ENCODE assay signal across 9 mouse cellular contexts in genomic region chr1:37448361-37449095, GRCm38 (mm10). TPM values are rescaled to one million over a fixed set of nuclear protein-coding genes. Genes with fewer than 3 reads are reported as not detected.
A peak's percentile ranks its signal among the peaks of the same experiment; 100 is the strongest.
DNase-seq lines count a peak whose midpoint lies in the region; ATAC-seq and TF ChIP-seq lines count a peak whose summit lies in the region.
"Had no signal": no experiment of that assay in that cellular context is flagged by ENCODE, and none has a peak within 500 bp of the region (broad histone marks: within the 10 kb centered on the region; RNA-seq: fewer than 3 reads in every experiment).

No protein-coding gene starts in this region.

- no peak for TF ChIP-seq POLR2A in brain, embryonic 14.5 days (IDR thresholded peaks at IDR 0.05; ENCODE audit: borderline replicate concordance, extremely low read depth, insufficient read depth, insufficient read length, poor library complexity, severe bottlenecking)

- no peak overlapping the region for H3K4me3 ChIP-seq in forebrain, embryonic 14.5 days (ENCODE audit: low read depth, low read length)
- no peak overlapping the region for H3K4me3 ChIP-seq in forebrain, embryonic 12.5 days (replicated peaks)
- no peak overlapping the region for H3K4me3 ChIP-seq in neural tube, embryonic 15.5 days (replicated peaks)
- H3K4me3 ChIP-seq: neural tube, embryonic 12.5 days had no signal

- no peaks in the 10 kb centered on the region for H3K9me3 ChIP-seq in forebrain, embryonic 14.5 days (replicated peaks; ENCODE audit: control insufficient read depth, low read length)
- no peaks in the 10 kb centered on the region for H3K9me3 ChIP-seq in forebrain, embryonic 12.5 days
- no peaks in the 10 kb centered on the region for H3K9me3 ChIP-seq in neural tube, embryonic 15.5 days (replicated peaks)
- H3K9me3 ChIP-seq: neural tube, embryonic 12.5 days had no signal

- H3K4me2 ChIP-seq in forebrain, embryonic 14.5 days (ENCODE audit: low read length): no peak overlapping the region
- no peak overlapping the region for H3K4me2 ChIP-seq in forebrain, embryonic 12.5 days
- no peak overlapping the region for H3K4me2 ChIP-seq in neural tube, embryonic 15.5 days
- H3K4me2 ChIP-seq: neural tube, embryonic 12.5 days had no signal

- peak; percentile 57; the same call in 1 of the 2 replicates for TF ChIP-seq CTCF in brain, embryonic 14.5 days (IDR thresholded peaks at IDR 0.05; ENCODE audit: borderline replicate concordance, extremely low read depth, insufficient read depth, insufficient read length)

- no peak overlapping the region for H3K9ac ChIP-seq in forebrain, embryonic 14.5 days (ENCODE audit: low read length)
- no peak overlapping the region for H3K9ac ChIP-seq in forebrain, embryonic 12.5 days
- no peak overlapping the region for H3K9ac ChIP-seq in neural tube, embryonic 15.5 days (replicated peaks)
- H3K9ac ChIP-seq: neural tube, embryonic 12.5 days had no signal

- 0 out of 2 replicates have a peak, but pooled peaks cover 9% of the 10 kb centered on the region for H3K36me3 ChIP-seq in forebrain, embryonic 14.5 days (ENCODE audit: control insufficient read depth, insufficient read depth, low read length)
- H3K36me3 ChIP-seq in forebrain, embryonic 12.5 days (replicated peaks): peaks cover 5% of the 10 kb centered on the region; the same call in 1 of the 2 replicates
- peaks cover 37% of the 10 kb centered on the region for H3K36me3 ChIP-seq in neural tube, embryonic 15.5 days

- 84% methylated on average over 10 of the region's 10 CpGs for WGBS in forebrain, embryonic 14.5 days
- WGBS in forebrain, embryonic 12.5 days: 82% methylated on average over 10 of the region's 10 CpGs
- WGBS in neural tube, embryonic 15.5 days: 80% methylated on average over 10 of the region's 10 CpGs

- intact Hi-C loops in heart, postnatal 36 days (cut with DNase I): loop anchor here (2.0 kb wide), 1 partner anchor 188 kb away; no protein-coding TSS in a partner anchor

- H3K27ac ChIP-seq in forebrain, embryonic 14.5 days (ENCODE audit: low read depth, low read length): no peak overlapping the region
- H3K27ac ChIP-seq in forebrain, embryonic 12.5 days: no peak overlapping the region
- H3K27ac ChIP-seq in neural tube, embryonic 15.5 days (replicated peaks): no peak overlapping the region
- H3K27ac ChIP-seq: neural tube, embryonic 12.5 days had no signal

- ATAC-seq in forebrain, embryonic 14.5 days: no peak
- no peak for ATAC-seq in forebrain, embryonic 12.5 days (ENCODE audit: low FRiP score)
- no peak for ATAC-seq in neural tube, embryonic 15.5 days (ENCODE audit: low FRiP score)

- H3K4me1 ChIP-seq in forebrain, embryonic 14.5 days (ENCODE audit: control insufficient read depth, insufficient read depth, low read length): no peaks in the 10 kb centered on the region
- no peaks in the 10 kb centered on the region for H3K4me1 ChIP-seq in forebrain, embryonic 12.5 days
- no peaks in the 10 kb centered on the region for H3K4me1 ChIP-seq in neural tube, embryonic 15.5 days
- H3K4me1 ChIP-seq: neural tube, embryonic 12.5 days had no signal

- no peaks in the 10 kb centered on the region for H3K27me3 ChIP-seq in forebrain, embryonic 14.5 days (replicated peaks; ENCODE audit: control insufficient read depth, insufficient read depth, low read length)
- no peaks in the 10 kb centered on the region for H3K27me3 ChIP-seq in forebrain, embryonic 12.5 days
- H3K27me3 ChIP-seq in neural tube, embryonic 15.5 days (replicated peaks): no peaks in the 10 kb centered on the region
- H3K27me3 ChIP-seq: neural tube, embryonic 12.5 days had no signal

- DNase-seq in forebrain, embryonic 14.5 days (ENCODE audit: low spot score): peak; percentile 43
- peak; percentile 17 for DNase-seq in neural tube, embryonic 10.5 days (ENCODE audit: extremely low spot score, low spot score)
- peak; percentile 35 for DNase-seq in brain, embryonic 14.5 days (ENCODE audit: low read depth)
- DNase-seq in heart, postnatal 36 days: peak; percentile 57 to 73
- DNase-seq in lung, postnatal 36 days: peak; percentile 78
- peak; percentile 59 to 72 for DNase-seq in thymus, postnatal 36 days

RNA-seq across cellular contexts. Expression of gene Unc50, which starts 18.6 kb away (rescaled TPM):
- polyA plus RNA-seq in forebrain, embryonic 14.5 days (2014; fragmentation: Nextera tagmentation; extraction: Ambion mirVana): 139 and 146 TPM in 2 replicates
- polyA plus RNA-seq in forebrain, embryonic 12.5 days (2016; fragmentation: Nextera tagmentation; extraction: Ambion mirVana): 108 and 110 TPM in 2 replicates
- polyA plus RNA-seq in neural tube, embryonic 15.5 days (2015; fragmentation: Nextera tagmentation; extraction: Ambion mirVana): 118 and 123 TPM in 2 replicates
- polyA plus RNA-seq in brain, embryonic 14.5 days (2012; rRNA removed): 76.7 and 112 TPM in 2 replicates
- 10 to 100 TPM; 29.5 to 30.3 TPM for total RNA-seq in heart, postnatal 36 days (2021)

RNA-seq across cellular contexts. Expression of gene Coa5, which starts 18.6 kb away (rescaled TPM):
- polyA plus RNA-seq in forebrain, embryonic 14.5 days (2014; fragmentation: Nextera tagmentation; extraction: Ambion mirVana): 53.1 and 57.9 TPM in 2 replicates
- polyA plus RNA-seq in forebrain, embryonic 12.5 days (2016; fragmentation: Nextera tagmentation; extraction: Ambion mirVana): 51.8 and 53.3 TPM in 2 replicates
- 59.6 and 62.3 TPM in 2 replicates for polyA plus RNA-seq in neural tube, embryonic 15.5 days (2015; fragmentation: Nextera tagmentation; extraction: Ambion mirVana)
- 50.0 and 59.8 TPM in 2 replicates for polyA plus RNA-seq in brain, embryonic 14.5 days (2012; rRNA removed)
- total RNA-seq in heart, postnatal 36 days (2021): 100 to 1,000 TPM in 1 of 2 experiments, 10 to 100 TPM in 1; 88.1 to 111 TPM

Comparison
In these comparisons a context has a peak if more than half of its experiments do, and no peak if none do; other contexts are left out.
1. DNase-seq: peak in every context shown above with its lines; median percentile 78 in lung, postnatal 36 days; 66 in thymus, postnatal 36 days; 65 in heart, postnatal 36 days; 43 in forebrain, embryonic 14.5 days; 35 in brain, embryonic 14.5 days; 17 in neural tube, embryonic 10.5 days.